Mouse (Mus musculus) liver, adult 2 months (tissue): ENCODE measurements at regions not wholly inside any gene's neighbourhood (a gene's known extent, or its start where the extent isn't known, plus 50 kb on each side); places are given as distances from the start of the nearest gene placed in this dataset.

Experiments used
- CTCF ChIP-seq: fragments of 200-500 bp; IDR thresholded peaks from 2 replicates; pipeline ENCODE4 v1.5.1; 2011; ENCODE audit warnings: low read depth, low read length, control low read depth
- POLR2A ChIP-seq: fragments of 200-500 bp; IDR thresholded peaks from 2 replicates; pipeline ENCODE4 v1.6.1; 2011; ENCODE audit warnings: low read length, control low read depth; ENCODE audit not compliant: insufficient read depth; ENCODE audit errors: extremely low read depth

GRCm38 (mm10) chr10:21678372-21678771, 85.4 kb downstream of the 1700020N01Rik start:
- TF ChIP-seq CTCF (no peak), POLR2A (no peak)
